Mouse (Mus musculus) lung, adult 2 months (tissue): ENCODE data around the gene Rinl.

Experiments
- CTCF ChIP-seq: fragments of 200-500 bp; IDR thresholded peaks from 2 replicates; pipeline ENCODE4 v1.5.1; 2011; ENCODE audit warnings: mild to moderate bottlenecking, low read length, control low read depth; ENCODE audit not compliant: insufficient read depth
- POLR2A ChIP-seq: fragments of 200-500 bp; IDR thresholded peaks from 2 replicates; pipeline ENCODE4 v1.6.1; 2011; ENCODE audit warnings: low read depth, mild to moderate bottlenecking, control low read depth, low read length, borderline replicate concordance; ENCODE audit errors: extremely low read depth

DNA sequence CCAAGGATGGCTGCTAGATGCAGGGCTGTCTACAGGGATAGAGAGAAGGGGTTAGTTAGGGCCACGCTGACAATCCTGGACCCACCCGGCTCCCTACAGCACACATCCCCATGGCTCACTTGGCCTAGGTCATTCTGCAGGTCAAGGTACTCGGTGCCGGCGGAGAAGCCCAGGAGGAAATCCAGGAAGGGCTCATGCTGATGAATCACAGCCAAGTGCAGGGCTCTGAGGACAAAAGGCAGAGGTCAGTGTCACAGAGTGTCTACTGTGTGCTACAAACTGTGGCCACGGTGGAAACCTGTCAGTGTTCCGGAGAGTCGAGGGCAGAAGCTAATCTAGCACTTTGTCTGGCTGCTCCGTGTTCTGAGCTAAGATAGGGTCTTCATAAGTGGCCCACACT, 26.9 kb upstream of the Rinl start:
- TF ChIP-seq POLR2A = no peak
- TF ChIP-seq CTCF = no peak
